Mouse (Mus musculus): ENCODE results near the gene Mrpl36.

GRCm38 (mm10) chr13:73347922-73348650, 19.8 kb downstream of the Mrpl36 start:
- TF ChIP-seq CTCF (IDR thresholded peaks at IDR 0.05; ENCODE audit: control insufficient read depth, insufficient read depth, insufficient replicate concordance, low read depth, low read length) = no peak
- no peak for TF ChIP-seq POLR2A (IDR thresholded peaks at IDR 0.05; ENCODE audit: control insufficient read depth, low read depth, low read length)

Measured in testis, adult 2 months (tissue).